Mouse (Mus musculus): ENCODE results near the gene Bcar3.

GRCm38 (mm10) chr3:122470326-122471016 lies 176.5 kb downstream of the Bcar3 start:
- TF ChIP-seq CTCF (conservative IDR thresholded peaks at IDR 0.05 in 1 of 2, IDR thresholded peaks at IDR 0.05 in 1 of 2; ENCODE audit: low read depth in 2 of 2, low read length in 2 of 2) (no peak), TCF12 (IDR thresholded peaks at IDR 0.05; ENCODE audit: low read depth, low read length) (no peak), MAFK (IDR thresholded peaks at IDR 0.05; ENCODE audit: insufficient replicate concordance, low read length) (no peak), ETS1 (conservative IDR thresholded peaks at IDR 0.05; ENCODE audit: low read depth, low read length) (no peak), ZKSCAN1 (IDR thresholded peaks at IDR 0.05; ENCODE audit: borderline replicate concordance, low read depth, low read length) (no peak)
